Mouse (Mus musculus) stomach, postnatal 0 days (tissue): ENCODE measurements around the gene Espl1. TPM values are rescaled to one million over a fixed set of nuclear protein-coding genes. Genes with fewer than 3 reads are reported as not detected.
A peak's percentile ranks its signal among the peaks of the same experiment; 100 is the strongest.

Experiments
- ATAC-seq: fragments of 200-750 bp; cut with Nextera tagmentation; 2 replicates; pipeline ENCODE4 v1.8.0; 2017; ENCODE audit not compliant: low FRiP score, low TSS enrichment
- DNase-seq: peaks from one replicate; pipeline ENCODE4 v3.0.0-alpha.2; 2016; ENCODE audit warnings: low spot score
- H3K27ac ChIP-seq: fragments of 300-500 bp; sonication (generic); replicated peaks from 2 replicates; pipeline ENCODE4 v1.5.1; 2014; ENCODE audit warnings: mild to moderate bottlenecking, control low read depth
- H3K27me3 ChIP-seq: fragments of 300-500 bp; sonication (generic); 2 replicates; pipeline ENCODE4 v1.6.1; 2014; ENCODE audit warnings: low read length; ENCODE audit not compliant: control insufficient read depth, insufficient read depth
- H3K36me3 ChIP-seq: fragments of 300-500 bp; sonication (generic); 2 replicates; pipeline ENCODE4 v1.6.1; 2014; ENCODE audit warnings: low read length, mixed read lengths; ENCODE audit not compliant: control insufficient read depth, insufficient read depth
- H3K4me1 ChIP-seq: fragments of 300-500 bp; sonication (generic); replicated peaks from 2 replicates; pipeline ENCODE4 v1.6.1; 2014; ENCODE audit warnings: antibody characterized with exemption; ENCODE audit not compliant: control insufficient read depth, insufficient read depth
- H3K4me2 ChIP-seq: fragments of 300-500 bp; sonication (generic); replicated peaks from 2 replicates; pipeline ENCODE4 v1.6.1; 2014; ENCODE audit warnings: low read depth, mild to moderate bottlenecking, control low read depth, moderate library complexity
- H3K4me3 ChIP-seq: fragments of 300-500 bp; sonication (generic); 2 replicates; pipeline ENCODE4 v1.5.1; 2014; ENCODE audit warnings: low read depth, low read length, control low read depth
- H3K9ac ChIP-seq: fragments of 300-500 bp; sonication (generic); 2 replicates; pipeline ENCODE4 v1.6.1; 2014; ENCODE audit warnings: mild to moderate bottlenecking, low read length, control low read depth, mixed read lengths
- H3K9me3 ChIP-seq: fragments of 300-500 bp; sonication (generic); 2 replicates; pipeline ENCODE4 v1.6.1; 2016; ENCODE audit warnings: low read length; ENCODE audit not compliant: control insufficient read depth
- CTCF ChIP-seq: IDR thresholded peaks from 2 replicates; pipeline ENCODE4 v1.5.1; 2016; ENCODE audit warnings: antibody characterized with exemption, low read depth, mild to moderate bottlenecking, moderate library complexity
- EP300 ChIP-seq: optimal IDR thresholded peaks from 2 replicates; pipeline ENCODE3; 2016; ENCODE audit warnings: antibody characterized with exemption
- WGBS: fragments of 180-500 bp; shearing (Covaris S2); extraction: QIAGEN DNeasy Blood & Tissue Kit; methylation state at CpG from one replicate; pipeline ENCODE4 v1.1.7; 2014; 5-methylcytosine and 5-hydroxymethylcytosine counted together
- polyA plus RNA-seq: library from polyadenylated mRNA; unstranded; fragments of >200 nt; fragmentation: Nextera tagmentation; extraction: Ambion mirVana; gene quantifications from 2 replicates; pipeline ENCODE4 v1.2.1, GENCODE M21; 2015

The Espl1 gene
- polyA plus RNA-seq, 1 experiment from 2014 or later, result 4.0 TPM

- WGBS, result 85% methylated on average over 6 of the region's 6 CpGs
- Histone ChIP-seq H3K27me3 (no peaks in the 10 kb centered on the region), H3K9me3 (no peaks in the 10 kb centered on the region), H3K4me1 (no peaks in the 10 kb centered on the region), H3K27ac (no peak overlapping the region), H3K4me2 (no peak overlapping the region), H3K36me3 (peaks cover 10% of the 10 kb centered on the region), H3K4me3 (no peak overlapping the region), H3K9ac (no peak overlapping the region)
- DNase-seq (peak; percentile 60), ATAC-seq (peak; percentile 29)
- TF ChIP-seq EP300, result no peak
- peak; percentile 87 for TF ChIP-seq CTCF
Observed at GRCm38 (mm10) chr15:102316263-102316662, 20.2 kb downstream of the Espl1 start.

DNA sequence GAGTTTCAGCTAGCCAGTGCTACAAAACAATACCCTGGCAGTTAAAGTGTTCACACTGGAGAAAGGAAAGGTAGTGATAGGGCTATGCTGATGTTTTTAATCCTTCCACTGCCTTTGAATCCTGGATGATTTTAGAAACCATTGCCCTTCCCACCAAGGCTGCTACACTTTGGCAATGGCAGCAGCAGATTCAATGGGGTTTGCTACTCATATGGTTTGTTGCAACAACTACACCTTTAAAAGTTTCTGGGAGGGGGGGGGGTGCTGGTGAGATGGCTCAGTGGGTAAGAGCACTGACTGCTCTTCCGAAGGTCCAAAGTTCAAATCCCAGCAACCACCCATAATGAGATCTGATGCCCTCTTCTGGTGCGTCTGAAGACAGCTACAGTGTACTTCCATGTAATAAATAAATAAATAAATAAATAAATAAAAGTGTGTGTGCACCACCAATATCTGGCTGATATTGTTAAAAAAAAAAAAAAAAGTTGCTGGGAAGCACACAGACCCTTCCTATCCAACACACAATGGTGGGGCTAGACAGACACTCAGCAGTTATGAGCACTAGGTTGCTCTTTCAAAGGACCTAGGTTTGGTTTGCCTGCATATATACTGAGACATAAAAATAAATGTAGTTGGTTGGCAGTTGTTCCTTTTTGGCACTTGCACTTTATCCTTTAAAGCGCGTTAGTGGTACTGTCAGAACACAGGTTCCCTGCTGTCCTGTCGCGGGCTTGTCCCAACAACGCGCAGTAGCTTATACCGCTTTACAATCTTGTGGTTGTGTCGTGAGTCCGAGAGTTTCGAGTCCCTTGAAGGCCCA lies 28.8 kb downstream of the Espl1 start:
- H3K36me3 ChIP-seq, result peaks cover 4% of the 10 kb centered on the region
- no peaks in the 10 kb centered on the region for H3K9me3 ChIP-seq
- H3K4me2 ChIP-seq, result no peak overlapping the region; the same call in 1 of the 2 replicates
- H3K9ac ChIP-seq, result no peak overlapping the region
- H3K4me3 ChIP-seq, result no peak overlapping the region
- H3K27ac ChIP-seq, result no peak overlapping the region
- no peaks in the 10 kb centered on the region for H3K27me3 ChIP-seq
- DNase-seq (no peak), ATAC-seq (no peak)
- no peak for TF ChIP-seq EP300
- TF ChIP-seq CTCF, result no peak
- 0 out of 2 replicates have a peak, but pooled peaks cover 5% of the 10 kb centered on the region for H3K4me1 ChIP-seq
- WGBS, result 81% methylated on average over 12 of the region's 12 CpGs

- DNase-seq (peak; percentile 90), ATAC-seq (peak; percentile 89)
- Histone ChIP-seq H3K4me3 (peak within 1 kb of the TSS; percentile 82), H3K4me1 (0 out of 2 replicates have a peak, but pooled peaks cover 5% of the 10 kb centered on the region), H3K4me2 (peak within 1 kb of the TSS; percentile 63), H3K27me3 (no peaks in the 10 kb centered on the region), H3K36me3 (no peaks in the 10 kb centered on the region; the same call in 1 of the 2 replicates), H3K9ac (peak within 1 kb of the TSS; percentile 80), H3K27ac (peak within 1 kb of the TSS; percentile 67), H3K9me3 (no peaks in the 10 kb centered on the region)
- under 1% methylated on average over 39 of the region's 40 CpGs for WGBS
- TF ChIP-seq EP300 (no peak), CTCF (peak; percentile 63)
Observed at GRCm38 (mm10) chr15:102326022-102326576, 30.0 kb downstream of the Espl1 start, which contains the start of gene Pfdn5. Gene Pfdn5, plus strand, starts transcription at chr15:102326116.

DNA sequence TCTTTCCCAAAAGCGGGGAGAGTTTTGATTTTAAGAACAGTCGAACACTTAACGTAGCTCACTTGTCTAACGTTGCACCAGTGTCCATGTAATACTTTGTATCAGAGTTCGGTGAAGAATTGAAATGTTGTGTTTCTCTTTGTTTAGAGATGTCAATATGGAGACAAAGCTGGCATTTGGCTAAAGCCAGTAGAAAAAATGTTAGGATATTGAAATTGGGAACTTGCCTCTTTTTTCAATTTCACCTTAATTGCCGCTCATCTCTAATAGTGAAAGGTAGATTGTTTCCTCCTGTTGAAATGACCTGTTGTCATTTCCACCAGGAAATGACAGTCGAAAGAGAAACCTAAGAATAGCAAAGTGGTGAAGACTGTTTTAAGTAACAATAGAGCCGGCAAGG lies 30.8 kb downstream of the Espl1 start:
- peak overlapping the region; percentile 80; the same call in 1 of the 2 replicates for H3K9ac ChIP-seq
- ATAC-seq (no peak), DNase-seq (no peak)
- no peak for TF ChIP-seq CTCF
- TF ChIP-seq EP300, result no peak
- H3K36me3 ChIP-seq, result no peaks in the 10 kb centered on the region; the same call in 1 of the 2 replicates
- peak overlapping the region; percentile 63 for H3K4me2 ChIP-seq
- 0 out of 2 replicates have a peak, but pooled peaks cover 5% of the 10 kb centered on the region for H3K4me1 ChIP-seq
- H3K9me3 ChIP-seq, result no peaks in the 10 kb centered on the region
- H3K27ac ChIP-seq, result no peak overlapping the region
- WGBS, result 55% methylated on average over 8 of the region's 8 CpGs
- H3K4me3 ChIP-seq, result peak overlapping the region; percentile 82
- no peaks in the 10 kb centered on the region for H3K27me3 ChIP-seq

DNA sequence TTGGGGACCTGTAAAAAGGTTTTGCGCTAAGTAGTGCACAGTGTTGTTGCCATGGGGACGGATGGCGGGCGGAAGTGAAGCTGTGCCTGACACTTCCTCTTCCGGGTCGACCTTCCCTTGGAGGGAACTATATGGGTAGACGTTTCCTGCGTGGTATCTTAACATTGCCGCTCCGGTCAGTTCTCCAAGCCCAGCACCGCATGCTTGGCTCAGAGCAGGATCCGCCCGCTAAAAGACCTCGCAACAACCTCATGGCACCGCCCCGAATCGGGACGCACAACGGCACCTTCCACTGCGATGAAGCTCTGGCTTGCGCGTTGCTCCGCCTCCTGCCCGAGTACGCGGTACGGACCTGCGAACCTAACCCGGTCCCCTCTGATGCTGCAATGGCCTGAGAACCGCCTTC lies 35.5 kb downstream of the Espl1 start, which contains the start of gene Myg1:
TSS of gene Myg1 (plus strand) at position 100 of the 406 bp plus-strand sequence.
- TF ChIP-seq CTCF, result no peak
- no peak for TF ChIP-seq EP300
- Histone ChIP-seq H3K4me2 (peak within 1 kb of the TSS; percentile 77), H3K9me3 (no peaks in the 10 kb centered on the region), H3K4me3 (peak within 1 kb of the TSS; percentile 70), H3K4me1 (peaks cover 13% of the 10 kb centered on the region), H3K36me3 (peaks cover 9% of the 10 kb centered on the region), H3K27me3 (no peaks in the 10 kb centered on the region), H3K9ac (peak within 1 kb of the TSS; percentile 67), H3K27ac (peak within 1 kb of the TSS; percentile 67)
- WGBS, result under 1% methylated on average over 30 of the region's 30 CpGs
- DNase-seq, result peak; percentile 85
- peak; percentile 92 for ATAC-seq

GRCm38 (mm10) chr15:102335254-102335653 lies 39.2 kb downstream of the Espl1 start:
- no peak overlapping the region for H3K9ac ChIP-seq
- no peak overlapping the region for H3K27ac ChIP-seq
- TF ChIP-seq CTCF (no peak), EP300 (no peak)
- peaks cover 9% of the 10 kb centered on the region for H3K4me1 ChIP-seq
- DNase-seq (no peak), ATAC-seq (no peak)
- 87% methylated on average over 8 of the region's 8 CpGs for WGBS
- peaks cover 20% of the 10 kb centered on the region for H3K36me3 ChIP-seq
- no peak overlapping the region for H3K4me3 ChIP-seq
- no peak overlapping the region for H3K4me2 ChIP-seq
- no peaks in the 10 kb centered on the region for H3K9me3 ChIP-seq
- H3K27me3 ChIP-seq, result no peaks in the 10 kb centered on the region
